Mouse (Mus musculus): Measurements from ENCODE around the gene Zfp217. TPM values are rescaled to one million over a fixed set of nuclear protein-coding genes. Genes with fewer than 3 reads are reported as not detected.

Gene Zfp217
- polyA plus RNA-seq, 2 experiments, result 2.3 to 4.8 TPM

- Histone ChIP-seq H3K4me1 (replicated peaks; ENCODE audit: control insufficient read depth in 2 of 2, insufficient read depth in 2 of 2, low read length in 1 of 2) (peaks cover 6 to 39% of the 10 kb centered on the region in 2 experiments), H3K4me3 (ENCODE audit: insufficient read depth in 1 of 2, low read depth in 2 of 2, low read length in 2 of 2) (no peak overlapping the region), H3K27ac (no peak overlapping the region), H3K27me3 (ENCODE audit: control insufficient read depth, insufficient read depth, low read length) (no peaks in the 10 kb centered on the region), H3K36me3 (replicated peaks; ENCODE audit: control insufficient read depth, insufficient read depth, low read depth) (peaks cover 2% of the 10 kb centered on the region; the same call in 1 of the 2 replicates), H3K9me3 (ENCODE audit: control insufficient read depth, low read length) (no peaks in the 10 kb centered on the region), H3K4me2 (ENCODE audit: low read depth) (no peak overlapping the region), H3K9ac (replicated peaks) (no peak overlapping the region)
- no peak for DNase-seq (ENCODE audit: low read depth in 3 of 3, low spot score in 3 of 3)
- no peak for ATAC-seq (ENCODE audit: insufficient read depth)
- 15% methylated on average over 3 of the region's 3 CpGs for WGBS (ENCODE audit: insufficient replicate concordance)
- TF ChIP-seq CTCF (IDR thresholded peaks at IDR 0.05; ENCODE audit: low read depth), result no peak
- TF ChIP-seq EP300 (IDR thresholded peaks at IDR 0.05; ENCODE audit: low read depth), result no peak
These were observed 4.0 kb downstream of the Zfp217 start for GRCm38 (mm10) chr2:170143861-170144260.

- H3K27me3 ChIP-seq (ENCODE audit: control insufficient read depth, insufficient read depth, low read length), result no peaks in the 10 kb centered on the region
- no peak overlapping the region for H3K27ac ChIP-seq
- TF ChIP-seq CTCF (IDR thresholded peaks at IDR 0.05; ENCODE audit: low read depth) (no peak), EP300 (IDR thresholded peaks at IDR 0.05; ENCODE audit: low read depth) (no peak)
- WGBS (ENCODE audit: insufficient replicate concordance), result 82% methylated on average over 10 of the region's 10 CpGs
- peaks cover 3 to 35% of the 10 kb centered on the region in 2 experiments for H3K4me1 ChIP-seq (replicated peaks; ENCODE audit: control insufficient read depth in 2 of 2, insufficient read depth in 2 of 2, low read length in 1 of 2)
- H3K4me2 ChIP-seq (ENCODE audit: low read depth), result no peak overlapping the region
- H3K9ac ChIP-seq (replicated peaks), result no peak overlapping the region
- H3K4me3 ChIP-seq (ENCODE audit: insufficient read depth in 1 of 2, low read depth in 2 of 2, low read length in 2 of 2), result no peak overlapping the region
- ATAC-seq (ENCODE audit: insufficient read depth) (no peak), DNase-seq (ENCODE audit: low read depth in 3 of 3, low spot score in 3 of 3) (no peak)
- peaks cover 2% of the 10 kb centered on the region for H3K36me3 ChIP-seq (replicated peaks; ENCODE audit: control insufficient read depth, insufficient read depth, low read depth)
- no peaks in the 10 kb centered on the region for H3K9me3 ChIP-seq (ENCODE audit: control insufficient read depth, low read length)
These were observed 5.4 kb downstream of the Zfp217 start for GRCm38 (mm10) chr2:170142542-170142941.

GRCm38 (mm10) chr2:170141481-170141880, 6.4 kb downstream of the Zfp217 start:
- Histone ChIP-seq H3K27ac (no peak overlapping the region), H3K36me3 (replicated peaks; ENCODE audit: control insufficient read depth, insufficient read depth, low read depth) (no peaks in the 10 kb centered on the region; the same call in none of the 2 replicates), H3K27me3 (ENCODE audit: control insufficient read depth, insufficient read depth, low read length) (no peaks in the 10 kb centered on the region), H3K4me2 (ENCODE audit: low read depth) (no peak overlapping the region), H3K4me3 (ENCODE audit: insufficient read depth in 1 of 2, low read depth in 2 of 2, low read length in 2 of 2) (no peak overlapping the region), H3K4me1 (replicated peaks; ENCODE audit: control insufficient read depth in 2 of 2, insufficient read depth in 2 of 2, low read length in 1 of 2) (peaks cover 12 to 39% of the 10 kb centered on the region in 2 experiments), H3K9ac (replicated peaks) (no peak overlapping the region), H3K9me3 (ENCODE audit: control insufficient read depth, low read length) (no peaks in the 10 kb centered on the region)
- no peak for ATAC-seq (ENCODE audit: insufficient read depth)
- no peak for TF ChIP-seq CTCF (IDR thresholded peaks at IDR 0.05; ENCODE audit: low read depth)
- TF ChIP-seq EP300 (IDR thresholded peaks at IDR 0.05; ENCODE audit: low read depth), result no peak
- DNase-seq (ENCODE audit: low read depth in 3 of 3, low spot score in 3 of 3), result no peak
- WGBS (ENCODE audit: insufficient replicate concordance), result 82% methylated on average over 5 of the region's 5 CpGs

- Histone ChIP-seq H3K36me3 (replicated peaks; ENCODE audit: control insufficient read depth, insufficient read depth, low read depth) (no peaks in the 10 kb centered on the region; the same call in none of the 2 replicates), H3K9ac (replicated peaks) (no peak overlapping the region), H3K9me3 (ENCODE audit: control insufficient read depth, low read length) (no peaks in the 10 kb centered on the region), H3K27me3 (ENCODE audit: control insufficient read depth, insufficient read depth, low read length) (no peaks in the 10 kb centered on the region), H3K4me3 (ENCODE audit: insufficient read depth in 1 of 2, low read depth in 2 of 2, low read length in 2 of 2) (0 out of 4 replicates have a peak overlapping the region, but pooled peaks of 1 of the 2 experiments have one; percentile 21), H3K27ac (no peak overlapping the region), H3K4me1 (replicated peaks; ENCODE audit: control insufficient read depth in 2 of 2, insufficient read depth in 2 of 2, low read length in 1 of 2) (peaks cover 14 to 37% of the 10 kb centered on the region in 2 experiments), H3K4me2 (ENCODE audit: low read depth) (no peak overlapping the region)
- no peak for TF ChIP-seq CTCF (IDR thresholded peaks at IDR 0.05; ENCODE audit: low read depth)
- TF ChIP-seq EP300 (IDR thresholded peaks at IDR 0.05; ENCODE audit: low read depth), result no peak
- DNase-seq (ENCODE audit: low read depth in 3 of 3, low spot score in 3 of 3), result no peak
- peak; percentile 27; the same call in 1 of the 2 replicates for ATAC-seq (ENCODE audit: insufficient read depth)
- WGBS (ENCODE audit: insufficient replicate concordance), result 73% methylated on average over 9 of the region's 9 CpGs
These were observed 8.4 kb downstream of the Zfp217 start for GRCm38 (mm10) chr2:170139411-170140046.

GRCm38 (mm10) chr2:170136928-170137327, 11.0 kb downstream of the Zfp217 start:
- Histone ChIP-seq H3K4me2 (ENCODE audit: low read depth) (no peak overlapping the region), H3K27me3 (ENCODE audit: control insufficient read depth, insufficient read depth, low read length) (no peaks in the 10 kb centered on the region), H3K36me3 (replicated peaks; ENCODE audit: control insufficient read depth, insufficient read depth, low read depth) (no peaks in the 10 kb centered on the region; the same call in 1 of the 2 replicates), H3K9me3 (ENCODE audit: control insufficient read depth, low read length) (no peaks in the 10 kb centered on the region), H3K9ac (replicated peaks) (no peak overlapping the region), H3K4me1 (replicated peaks; ENCODE audit: control insufficient read depth in 2 of 2, insufficient read depth in 2 of 2, low read length in 1 of 2) (peaks cover 33 to 40% of the 10 kb centered on the region in 2 experiments), H3K27ac (no peak overlapping the region), H3K4me3 (ENCODE audit: insufficient read depth in 1 of 2, low read depth in 2 of 2, low read length in 2 of 2) (no peak overlapping the region)
- WGBS (ENCODE audit: insufficient replicate concordance), result 9% methylated on average over 3 of the region's 3 CpGs
- DNase-seq (ENCODE audit: low read depth in 3 of 3, low spot score in 3 of 3) (no peak), ATAC-seq (ENCODE audit: insufficient read depth) (peak; percentile 41; the same call in 1 of the 2 replicates)
- peak; percentile 31; the same call in 1 of the 2 replicates for TF ChIP-seq EP300 (IDR thresholded peaks at IDR 0.05; ENCODE audit: low read depth)
- TF ChIP-seq CTCF (IDR thresholded peaks at IDR 0.05; ENCODE audit: low read depth), result no peak
